Mouse (Mus musculus) heart, embryonic 14.5 days (tissue): ENCODE results near the gene Tspan31. TPM values are rescaled to one million over a fixed set of nuclear protein-coding genes. Genes with fewer than 3 reads are reported as not detected.

Experiments used
- ATAC-seq: fragments of 200-750 bp; cut with Nextera tagmentation; 2 replicates; pipeline ENCODE4 v1.8.0; 2017; ENCODE audit warnings: low read depth, moderate TSS enrichment; ENCODE audit not compliant: insufficient number of reproducible peaks, insufficient read depth, low FRiP score
- H3K27ac ChIP-seq, 2 experiments: fragments of 200-500 bp in 1 of 2; fragments of 300-500 bp in 1 of 2; sonication (generic) in 1 of 2; replicated peaks in 1 of 2; 2 replicates each; pipeline ENCODE4 v1.5.1; 2012 to 2014; ENCODE audit warnings: low read depth in 2 of 2, low read length in 2 of 2, control low read depth in 1 of 2, mild to moderate bottlenecking in 1 of 2, mixed read lengths in 1 of 2; ENCODE audit not compliant: control insufficient read depth in 1 of 2, insufficient read depth in 1 of 2
- H3K27me3 ChIP-seq: fragments of 300-500 bp; sonication (generic); 2 replicates; pipeline ENCODE4 v1.6.1; 2014; ENCODE audit warnings: mild to moderate bottlenecking, low read length, control low read depth; ENCODE audit not compliant: control insufficient read depth, insufficient read depth
- H3K36me3 ChIP-seq: fragments of 300-500 bp; sonication (generic); 2 replicates; pipeline ENCODE4 v1.6.1; 2014; ENCODE audit warnings: mild to moderate bottlenecking, control low read depth, low read length, mixed read lengths; ENCODE audit not compliant: control insufficient read depth, insufficient read depth
- H3K4me1 ChIP-seq, 2 experiments: fragments of 200-500 bp in 1 of 2; fragments of 300-500 bp in 1 of 2; sonication (generic) in 1 of 2; 2 replicates each; pipeline ENCODE4 v1.6.1; 2012 to 2014; ENCODE audit warnings: low read length in 2 of 2, control low read depth in 1 of 2, mixed read lengths in 1 of 2; ENCODE audit not compliant: control insufficient read depth in 2 of 2, insufficient read depth in 2 of 2
- H3K4me2 ChIP-seq: fragments of 300-500 bp; sonication (generic); 2 replicates; pipeline ENCODE4 v1.6.1; 2014; ENCODE audit warnings: mild to moderate bottlenecking, low read length
- H3K4me3 ChIP-seq, 2 experiments: fragments of 200-500 bp in 1 of 2; fragments of 300-500 bp in 1 of 2; sonication (generic) in 1 of 2; 2 replicates each; pipeline ENCODE4 v1.5.1; 2012 to 2014; ENCODE audit warnings: low read length in 2 of 2, mild to moderate bottlenecking in 2 of 2, control low read depth in 1 of 2, low read depth in 1 of 2, moderate library complexity in 1 of 2; ENCODE audit not compliant: control insufficient read depth in 1 of 2, insufficient read depth in 1 of 2
- H3K9ac ChIP-seq: fragments of 300-500 bp; sonication (generic); 2 replicates; pipeline ENCODE4 v1.6.1; 2014; ENCODE audit warnings: mild to moderate bottlenecking, low read length
- H3K9me3 ChIP-seq: fragments of 300-500 bp; sonication (generic); 2 replicates; pipeline ENCODE4 v1.6.1; 2016; ENCODE audit warnings: low read length, control low read depth; ENCODE audit not compliant: control insufficient read depth
- WGBS: fragments of 180-500 bp; shearing (Covaris S2); extraction: QIAGEN DNeasy Blood & Tissue Kit; methylation state at CpG from one replicate; pipeline ENCODE4 v1.1.7; 2014; 5-methylcytosine and 5-hydroxymethylcytosine counted together
- polyA plus RNA-seq: library from polyadenylated mRNA; unstranded; fragments of >200 nt; fragmentation: Nextera tagmentation; extraction: Ambion mirVana; gene quantifications from 2 replicates; pipeline ENCODE4 v1.2.1, GENCODE M21; 2014

Tspan31 gene
- polyA plus RNA-seq, 1 experiment from 2014 or later, result 101 TPM

GRCm38 (mm10) chr10:127081996-127082620 is 12.0 kb upstream of the Tspan31 start:
- Histone ChIP-seq H3K4me2 (peak overlapping the region; percentile 55; the same call in 1 of the 2 replicates), H3K27ac (no peak overlapping the region), H3K9ac (no peak overlapping the region), H3K9me3 (no peaks in the 10 kb centered on the region), H3K27me3 (peaks cover 86% of the 10 kb centered on the region), H3K36me3 (no peaks in the 10 kb centered on the region), H3K4me3 (no peak overlapping the region; a peak in 1 of 4 replicates), H3K4me1 (peaks cover 6 to 26% of the 10 kb centered on the region in 2 experiments; a peak in 3 of 4 replicates)
- no peak for ATAC-seq
- WGBS, result 32% methylated on average over 8 of the region's 8 CpGs

GRCm38 (mm10) chr10:127080901-127081780 is 11.1 kb upstream of the Tspan31 start:
- Histone ChIP-seq H3K4me1 (peaks cover 6 to 26% of the 10 kb centered on the region in 2 experiments; a peak in 3 of 4 replicates), H3K27ac (no peak overlapping the region), H3K9me3 (no peaks in the 10 kb centered on the region), H3K4me3 (peak overlapping the region; percentile 4 to 30; a peak in 2 of 4 replicates), H3K27me3 (peaks cover 89% of the 10 kb centered on the region), H3K36me3 (no peaks in the 10 kb centered on the region), H3K4me2 (peak overlapping the region; percentile 55), H3K9ac (no peak overlapping the region)
- no peak for ATAC-seq
- WGBS, result 3% methylated on average over 48 of the region's 48 CpGs

- Histone ChIP-seq H3K27ac (no peak overlapping the region), H3K36me3 (no peaks in the 10 kb centered on the region), H3K27me3 (peaks cover 94% of the 10 kb centered on the region), H3K4me3 (peak overlapping the region; percentile 24 to 44; a peak in 3 of 4 replicates), H3K4me2 (peak overlapping the region; percentile 70), H3K4me1 (peaks cover 6 to 26% of the 10 kb centered on the region in 2 experiments; a peak in 3 of 4 replicates), H3K9ac (peak overlapping the region; percentile 46; the same call in 1 of the 2 replicates), H3K9me3 (no peaks in the 10 kb centered on the region)
- no peak for ATAC-seq
- WGBS, result 4% methylated on average over 69 of the region's 70 CpGs
These were observed 9.8 kb upstream of the Tspan31 start for GRCm38 (mm10) chr10:127079665-127080391.

- Histone ChIP-seq H3K4me2 (peak overlapping the region; percentile 70), H3K27ac (no peak overlapping the region), H3K4me1 (peaks cover 6 to 26% of the 10 kb centered on the region in 2 experiments; a peak in 3 of 4 replicates), H3K36me3 (no peaks in the 10 kb centered on the region), H3K9ac (peak overlapping the region; percentile 46; the same call in 1 of the 2 replicates), H3K27me3 (peaks cover 87% of the 10 kb centered on the region), H3K4me3 (peak overlapping the region; percentile 28 to 44; a peak in 3 of 4 replicates), H3K9me3 (no peaks in the 10 kb centered on the region)
- no peak for ATAC-seq
- WGBS, result 2% methylated on average over 35 of the region's 49 CpGs
These were observed 8.9 kb upstream of the Tspan31 start for GRCm38 (mm10) chr10:127078677-127079575.

GRCm38 (mm10) chr10:127078001-127078676 is 8.1 kb upstream of the Tspan31 start:
- peaks cover 6 to 26% of the 10 kb centered on the region in 2 experiments; a peak in 3 of 4 replicates for H3K4me1 ChIP-seq
- H3K9me3 ChIP-seq, result no peaks in the 10 kb centered on the region
- H3K36me3 ChIP-seq, result no peaks in the 10 kb centered on the region
- WGBS, result 7% methylated on average over 12 of the region's 12 CpGs
- no peak overlapping the region for H3K27ac ChIP-seq
- H3K27me3 ChIP-seq, result peaks cover 81% of the 10 kb centered on the region
- H3K4me3 ChIP-seq, result peak overlapping the region in 1 of 2 experiments; percentile 44; a peak in 1 of 4 replicates
- no peak overlapping the region for H3K9ac ChIP-seq
- no peak for ATAC-seq
- peak overlapping the region; percentile 70; the same call in 1 of the 2 replicates for H3K4me2 ChIP-seq

GRCm38 (mm10) chr10:127077515-127077914 is 7.5 kb upstream of the Tspan31 start:
- no peak overlapping the region for H3K4me2 ChIP-seq
- no peak for ATAC-seq

More at GRCm38 (mm10) chr10:127077515-127077914, 7.5 kb upstream of the Tspan31 start:
- Histone ChIP-seq H3K27me3 (peaks cover 74% of the 10 kb centered on the region), H3K4me1 (peaks cover 6 to 26% of the 10 kb centered on the region in 2 experiments; a peak in 3 of 4 replicates), H3K4me3 (no peak overlapping the region), H3K27ac (no peak overlapping the region), H3K9ac (no peak overlapping the region), H3K9me3 (no peaks in the 10 kb centered on the region), H3K36me3 (no peaks in the 10 kb centered on the region)
- WGBS, result 4% methylated on average over 10 of the region's 10 CpGs
